Mouse (Mus musculus) WW6 (cell line): ENCODE data around the gene Srpr.

Experiments
- DNase-seq: peaks from one replicate; pipeline ENCODE4 v3.0.0-alpha.2; 2013; ENCODE audit warnings: low read depth, low spot score

Srpr gene

DNA sequence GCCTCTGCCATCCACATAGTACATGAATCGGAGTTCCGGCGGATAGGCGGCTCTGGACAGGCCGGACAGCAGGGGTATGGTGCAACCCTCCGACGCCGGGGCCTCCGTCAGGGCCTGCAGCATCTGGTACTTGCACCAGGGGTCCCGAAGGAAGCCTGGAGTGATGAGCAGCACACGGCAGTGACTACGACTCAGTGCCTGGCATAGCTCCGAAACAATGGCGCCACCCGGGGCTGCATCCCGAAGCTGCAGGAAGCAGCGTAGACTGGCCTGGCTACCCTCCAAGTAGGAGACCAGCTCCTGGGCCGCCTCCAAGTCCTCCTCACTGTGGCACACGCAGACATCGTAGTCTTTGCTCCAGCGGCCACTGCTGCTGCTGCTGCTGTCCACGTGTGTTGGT is 11.3 kb upstream of the Srpr start:
- no peak for DNase-seq

DNA sequence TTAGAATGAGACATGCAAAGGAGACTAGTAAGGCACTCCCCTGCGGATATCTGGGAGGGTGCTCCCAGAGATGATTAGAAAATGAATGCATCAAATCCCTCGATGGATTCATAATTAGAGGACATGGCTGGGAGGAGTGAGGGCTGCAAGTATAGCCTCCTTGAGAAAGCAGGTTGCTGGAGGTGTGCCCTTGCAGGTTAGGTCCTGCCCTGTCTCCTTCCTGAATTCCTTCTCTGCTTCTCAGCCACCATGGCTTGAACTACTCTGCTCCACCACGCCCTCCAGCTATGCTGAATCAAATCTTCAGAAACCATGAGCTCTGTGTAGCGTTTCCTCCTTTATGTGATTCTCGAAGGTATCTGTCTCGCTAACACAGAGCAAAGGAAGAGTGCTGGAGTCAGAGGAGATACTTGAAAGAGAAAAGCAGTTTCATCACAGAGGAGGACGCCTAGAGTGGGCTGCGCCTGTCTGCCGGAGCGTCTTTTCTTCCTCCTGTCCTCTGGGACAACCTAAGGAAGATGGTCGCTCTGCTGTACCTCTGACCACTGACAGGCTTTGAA is 6.9 kb upstream of the Srpr start:
- DNase-seq = no peak

DNA sequence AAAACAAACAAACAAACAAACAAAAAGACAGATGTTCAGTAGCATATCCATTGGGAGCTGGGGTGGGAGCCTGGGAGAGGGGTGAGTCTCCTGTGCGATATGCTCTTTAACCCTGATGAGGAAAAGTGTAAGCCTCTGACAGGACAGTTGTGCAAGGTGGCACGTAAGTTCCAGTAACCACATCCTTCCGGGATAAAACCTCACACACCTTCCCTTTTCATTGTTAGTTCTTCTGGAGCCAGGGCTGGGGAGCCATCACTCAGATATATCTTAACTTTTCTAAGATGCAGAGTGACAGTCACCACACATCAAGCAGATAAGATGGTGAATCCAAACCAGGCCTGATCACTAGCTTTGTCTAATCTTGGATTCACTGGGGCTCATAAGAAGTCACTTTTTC is 5.9 kb upstream of the Srpr start:
- no peak for DNase-seq

DNA sequence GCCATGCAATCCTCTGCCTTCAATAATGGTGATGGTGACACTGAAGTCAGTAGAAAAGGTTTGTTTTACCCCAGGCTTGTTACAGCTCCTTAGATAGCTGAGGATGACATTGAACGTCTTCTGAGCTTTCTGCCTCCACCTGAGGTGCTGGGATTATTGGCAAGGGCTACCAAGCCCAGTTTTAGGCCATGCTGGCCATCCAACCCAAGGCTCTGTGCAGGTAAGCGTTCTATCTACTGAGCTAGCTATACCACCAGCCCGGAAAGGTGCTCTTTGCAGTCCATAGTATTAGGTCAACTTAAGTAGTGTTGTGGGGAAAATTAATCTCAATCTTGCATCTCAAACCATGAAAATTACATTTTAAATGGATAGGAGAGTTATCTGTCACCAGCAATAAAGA is 2.4 kb upstream of the Srpr start:
- no peak for DNase-seq

DNA sequence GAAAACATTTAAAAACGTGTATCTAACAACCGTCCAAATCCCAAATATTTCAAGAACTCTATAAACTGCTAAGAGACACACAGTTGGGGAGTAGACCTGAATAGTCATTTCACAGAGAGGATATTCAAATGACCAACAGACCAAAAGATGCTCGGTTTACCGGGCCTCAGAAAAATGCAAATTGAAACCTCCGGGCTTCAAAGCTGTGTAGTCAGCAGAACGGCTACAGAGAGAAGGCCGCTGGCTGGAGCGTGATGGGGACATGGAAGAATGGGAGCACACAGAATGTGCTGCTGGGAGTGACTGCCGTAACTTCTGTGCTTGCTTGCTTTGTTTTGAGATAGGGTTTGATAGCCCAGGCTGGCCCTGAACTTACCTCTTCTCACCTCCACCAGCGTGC is 1.6 kb upstream of the Srpr start:
- no peak for DNase-seq

DNA sequence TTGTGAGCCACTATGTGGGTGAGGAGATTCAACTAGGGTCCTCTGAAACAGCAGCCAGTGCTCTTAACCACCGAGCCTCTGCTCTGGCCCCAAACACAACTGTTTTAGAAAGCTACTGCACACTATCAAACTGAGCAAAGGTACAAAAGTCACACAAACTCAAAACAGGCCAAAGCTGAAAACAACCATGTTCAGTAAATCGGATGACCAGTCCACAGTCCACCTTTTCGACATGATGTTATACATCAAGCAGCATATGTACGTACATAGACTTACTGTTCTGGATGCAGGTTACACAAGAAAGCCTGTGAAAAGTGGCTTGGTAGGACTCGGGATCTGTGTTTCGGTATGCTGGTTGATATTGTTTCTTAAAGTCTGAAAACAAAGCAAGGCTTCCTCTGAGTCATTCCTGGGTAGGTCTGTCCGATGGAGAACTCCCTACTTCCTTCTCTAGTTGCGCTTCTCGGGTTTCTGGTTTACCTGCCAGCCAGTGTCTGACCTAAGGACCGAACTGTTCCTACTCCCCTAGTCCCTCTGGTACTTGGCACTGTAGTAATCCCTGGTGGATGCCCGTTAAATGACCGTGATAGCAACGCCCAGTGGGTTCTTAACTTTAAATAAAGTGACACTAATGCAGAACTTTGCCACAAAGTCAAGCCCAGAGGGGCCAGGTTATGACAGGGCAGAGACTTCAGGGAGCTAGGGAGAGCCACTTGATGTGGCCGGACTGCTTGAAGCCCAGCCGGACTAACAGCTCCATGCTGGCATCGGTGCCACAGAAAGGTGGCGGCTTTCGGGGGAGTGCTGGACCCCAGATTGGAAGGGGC is 817 bp upstream of the Srpr start:
- no peak for DNase-seq

DNA sequence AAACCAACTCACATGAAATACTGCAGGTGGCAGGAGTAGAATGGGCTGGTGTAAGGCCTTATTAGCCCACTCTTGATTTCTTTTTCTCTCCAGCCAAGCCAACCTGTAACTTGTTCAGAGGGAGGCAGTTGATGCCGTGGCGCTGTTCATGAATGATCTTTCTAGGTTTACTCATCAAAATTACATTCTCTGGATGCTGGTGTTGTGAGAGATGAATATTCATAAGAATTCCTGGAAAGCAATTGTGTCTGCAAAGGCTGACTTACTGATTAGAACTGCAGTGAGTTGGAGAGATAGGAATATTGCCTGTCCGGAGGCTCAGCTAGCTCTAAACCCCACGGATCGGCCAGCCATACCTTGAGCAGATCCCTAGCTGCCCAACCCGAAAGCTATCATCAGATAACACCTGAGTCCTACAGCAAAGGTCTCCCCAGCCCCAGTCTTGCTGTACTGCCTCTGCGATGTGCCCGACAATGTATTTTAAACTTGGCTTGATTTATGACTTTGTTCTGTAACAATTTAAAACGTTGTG is 620 bp downstream of the Srpr start:
- DNase-seq = no peak

DNA sequence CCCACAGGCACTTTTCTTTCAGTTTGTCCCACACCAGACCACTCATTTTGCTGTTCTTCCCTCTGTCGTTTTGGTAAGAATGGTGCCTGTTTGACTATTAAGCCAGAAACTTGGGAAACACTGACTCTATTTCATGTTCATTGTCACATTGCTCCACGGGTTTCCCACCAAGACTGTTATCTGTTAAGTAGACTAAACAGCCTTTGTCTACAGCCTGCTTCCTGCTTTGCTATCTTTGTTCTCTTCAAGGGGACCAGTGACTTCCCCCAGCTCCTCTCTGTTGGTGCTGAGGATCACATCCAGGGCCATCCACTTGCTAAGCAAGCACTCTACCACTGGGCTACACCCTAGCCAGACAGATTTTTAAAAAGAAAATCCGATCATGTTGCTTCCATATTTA is 3.6 kb downstream of the Srpr start:
- DNase-seq = no peak

DNA sequence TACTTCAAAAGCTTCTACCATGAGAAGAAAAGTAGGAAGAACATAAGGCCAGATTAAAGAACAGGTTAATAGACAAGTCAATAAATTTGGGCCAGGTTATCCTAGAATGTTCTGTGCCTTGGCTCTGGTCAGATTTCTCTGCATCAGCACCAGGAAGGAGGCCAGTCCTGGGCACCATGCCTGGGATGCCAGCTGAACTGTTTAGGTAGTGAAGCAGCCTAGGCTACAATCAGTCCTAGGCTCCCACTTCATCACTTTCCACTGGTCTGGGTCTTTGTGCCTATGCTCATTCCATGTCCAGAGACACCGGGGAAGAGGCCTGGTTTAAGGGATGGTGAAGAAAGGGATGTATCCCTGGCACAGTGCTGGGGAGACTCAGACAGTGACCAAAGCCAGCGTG is 4.4 kb downstream of the Srpr start:
- DNase-seq = no peak

DNA sequence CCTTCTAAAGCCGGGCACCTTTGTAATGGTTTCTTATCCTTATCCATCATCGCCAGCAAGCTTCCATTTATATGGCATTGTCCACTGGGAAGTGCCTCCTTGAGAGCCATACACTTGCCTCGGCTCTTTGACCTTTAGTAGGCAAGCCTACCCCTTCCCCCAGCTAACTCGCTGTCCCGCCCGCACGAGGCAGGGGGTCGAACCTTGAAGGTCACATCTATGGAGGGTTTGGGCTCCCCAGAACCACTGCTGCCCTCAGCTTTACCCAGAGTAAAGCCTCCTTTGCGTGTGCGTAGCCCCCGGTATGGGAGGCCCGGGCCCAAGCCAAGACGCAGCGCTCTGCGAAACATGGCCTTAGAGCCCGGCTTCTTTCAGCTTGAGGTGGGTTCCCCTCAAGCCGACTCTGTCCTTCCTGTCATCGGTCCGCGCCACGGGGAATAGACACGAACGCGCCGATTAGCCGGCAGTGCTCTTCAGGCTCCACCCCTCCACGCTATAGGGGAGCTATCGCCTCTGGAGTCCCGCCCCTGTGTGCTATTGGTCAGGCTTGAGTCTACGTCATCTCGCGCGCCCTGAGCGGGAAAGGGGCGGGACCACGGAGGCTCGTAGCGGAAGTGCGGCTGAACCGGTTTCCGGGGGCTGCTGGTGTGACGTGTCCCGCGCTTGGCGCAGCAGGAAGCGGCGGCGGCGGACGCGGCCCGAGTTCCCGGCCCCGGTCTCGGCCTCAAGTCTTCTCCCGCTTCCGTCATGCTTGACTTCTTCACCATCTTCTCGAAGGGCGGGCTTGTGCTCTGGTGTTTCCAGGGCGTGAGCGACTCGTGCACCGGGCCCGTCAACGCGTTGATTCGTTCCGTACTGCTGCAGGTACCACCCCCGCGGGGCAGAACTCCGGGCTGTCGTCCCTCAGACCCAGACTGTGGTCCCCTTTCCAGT is 10.8 kb downstream of the Srpr start, which contains the start of gene Foxred1:
TSS of gene Foxred1 (minus strand) at position 514 of the 933 bp plus-strand sequence.
- DNase-seq = peak; percentile 97

DNA sequence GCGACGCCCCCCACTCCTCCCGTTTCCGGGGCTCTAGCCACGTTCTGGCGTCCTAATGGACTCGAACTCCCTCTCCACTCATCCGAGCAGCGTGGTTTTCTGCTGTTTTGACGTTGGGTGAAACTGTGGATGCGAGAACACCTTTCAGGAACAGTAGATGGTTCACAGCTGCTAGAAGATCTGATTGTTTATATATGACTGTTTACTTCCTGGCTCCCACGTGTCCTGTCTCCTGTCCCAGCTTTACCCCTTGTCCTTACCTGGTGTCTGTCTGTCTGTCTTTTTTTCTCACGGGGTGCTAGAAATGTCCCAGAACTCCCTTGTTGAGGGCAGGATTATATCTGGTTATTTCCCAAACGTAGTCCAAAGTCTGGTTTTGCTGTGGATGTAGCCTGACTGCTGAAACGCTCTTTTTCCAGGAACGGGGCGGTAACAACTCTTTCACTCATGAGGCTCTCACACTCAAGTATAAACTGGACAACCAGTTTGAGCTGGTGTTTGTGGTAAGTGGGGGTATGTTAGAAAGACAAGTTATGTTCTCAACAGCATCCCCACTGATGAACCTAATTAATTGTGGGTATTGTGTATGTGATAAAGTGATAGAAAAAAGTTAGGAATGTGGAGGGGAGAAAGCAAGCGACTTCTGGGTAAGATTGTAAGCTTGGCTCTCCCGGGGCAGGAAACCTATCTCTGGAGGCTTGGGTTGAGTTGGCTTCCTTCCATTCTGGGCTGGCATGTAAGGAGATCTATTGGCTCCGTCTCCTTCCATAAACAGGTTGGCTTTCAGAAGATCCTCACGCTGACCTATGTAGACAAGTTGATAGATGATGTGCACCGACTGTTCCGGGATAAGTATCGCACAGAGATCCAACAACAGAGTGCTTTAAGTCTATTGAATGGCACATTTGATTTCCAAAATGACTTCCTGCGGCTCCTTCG is 11.9 kb downstream of the Srpr start:
- no peak for DNase-seq

DNA sequence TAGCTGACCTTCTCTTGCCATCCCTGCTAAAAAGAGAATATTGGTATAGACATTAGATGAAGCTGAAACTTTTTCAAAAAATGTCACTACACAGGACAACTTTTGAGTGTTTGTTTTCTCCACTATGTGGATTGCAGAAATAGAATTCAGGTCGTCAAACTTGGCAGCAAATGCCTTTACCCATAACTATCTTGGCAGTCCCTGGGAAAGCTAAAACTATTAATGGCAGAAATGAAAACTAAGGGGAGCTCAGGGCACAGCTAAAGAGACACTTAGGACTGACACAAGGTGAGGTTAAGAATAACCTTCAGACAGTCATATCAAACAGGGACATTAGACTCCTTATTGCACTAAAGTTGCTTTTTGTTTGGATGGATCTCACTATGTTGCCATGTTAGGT is 18.0 kb downstream of the Srpr start:
- DNase-seq = no peak

DNA sequence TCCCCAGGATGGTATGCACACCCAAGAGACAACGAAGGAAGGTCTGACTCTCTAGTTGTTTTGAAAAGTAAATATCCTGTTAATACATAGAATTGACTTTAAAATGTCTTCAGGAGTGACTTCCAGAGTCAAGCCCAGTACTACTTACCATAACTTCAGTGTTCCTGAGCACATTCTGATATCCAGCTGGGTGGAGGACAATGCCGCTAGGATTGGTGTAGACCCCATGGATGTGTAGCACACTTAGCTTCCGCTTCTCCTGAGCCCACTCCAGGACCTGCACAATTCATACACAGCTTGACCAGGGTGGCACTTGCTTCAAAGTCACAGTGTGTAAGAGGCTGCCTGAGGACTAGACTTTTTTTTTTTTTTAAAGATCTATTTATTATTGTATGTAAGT is 23.5 kb downstream of the Srpr start:
- no peak for DNase-seq

DNA sequence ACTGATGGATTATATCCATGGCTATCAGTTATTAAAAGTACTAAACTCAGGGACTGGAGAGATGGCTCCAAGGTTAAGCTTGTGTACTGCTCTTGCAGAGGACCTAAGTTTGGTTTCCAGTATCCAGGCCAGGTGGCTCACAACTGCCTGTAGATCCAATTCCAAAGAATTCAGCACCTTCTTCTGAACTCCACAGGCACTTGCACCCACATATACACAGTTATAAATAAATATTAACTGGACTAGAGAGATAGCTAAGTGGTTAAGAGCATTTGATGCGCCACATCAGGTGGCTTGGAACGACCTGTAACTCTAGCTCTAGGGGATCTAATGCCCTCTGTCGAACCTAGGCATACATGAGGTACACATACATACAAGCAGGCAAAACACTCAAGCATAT is 28.7 kb downstream of the Srpr start:
- DNase-seq = no peak

DNA sequence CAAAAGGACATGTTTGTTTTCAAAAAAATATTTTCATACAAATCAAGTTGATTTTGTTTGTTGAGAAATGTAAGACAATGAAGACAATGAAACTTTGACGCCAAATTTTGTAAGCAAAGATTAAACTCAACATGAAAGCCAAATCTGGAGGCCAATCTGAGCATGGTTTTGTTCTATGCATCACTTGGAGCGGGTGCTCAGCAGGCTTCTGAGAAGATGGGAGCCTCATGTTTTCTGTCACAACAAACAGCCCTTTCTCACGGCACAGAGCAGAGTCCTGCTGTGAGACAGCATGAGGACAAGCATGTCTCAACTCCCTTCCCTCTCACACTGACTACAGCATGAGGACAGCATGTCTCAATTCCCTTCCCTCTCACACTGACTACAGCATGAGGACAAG is 36.0 kb downstream of the Srpr start:
- no peak for DNase-seq

DNA sequence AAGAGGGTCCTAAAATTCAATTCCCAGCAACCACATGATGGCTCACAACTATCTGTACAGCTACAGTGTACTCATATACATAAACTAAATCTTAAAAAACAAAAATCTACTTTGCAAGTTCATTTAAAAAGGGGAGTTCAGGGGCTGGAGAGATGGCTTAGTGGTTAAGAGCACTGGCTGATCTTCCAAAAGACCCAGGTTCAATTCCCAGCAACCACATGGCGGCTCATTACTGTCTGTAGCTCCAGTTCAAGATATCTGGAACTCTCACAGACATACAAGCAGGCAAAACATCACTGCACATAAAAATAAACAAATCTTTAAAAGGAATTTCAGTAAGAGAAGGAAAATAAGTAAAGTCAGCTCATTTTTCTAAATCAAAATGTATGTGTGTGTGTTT is 38.4 kb downstream of the Srpr start:
- DNase-seq = no peak

DNA sequence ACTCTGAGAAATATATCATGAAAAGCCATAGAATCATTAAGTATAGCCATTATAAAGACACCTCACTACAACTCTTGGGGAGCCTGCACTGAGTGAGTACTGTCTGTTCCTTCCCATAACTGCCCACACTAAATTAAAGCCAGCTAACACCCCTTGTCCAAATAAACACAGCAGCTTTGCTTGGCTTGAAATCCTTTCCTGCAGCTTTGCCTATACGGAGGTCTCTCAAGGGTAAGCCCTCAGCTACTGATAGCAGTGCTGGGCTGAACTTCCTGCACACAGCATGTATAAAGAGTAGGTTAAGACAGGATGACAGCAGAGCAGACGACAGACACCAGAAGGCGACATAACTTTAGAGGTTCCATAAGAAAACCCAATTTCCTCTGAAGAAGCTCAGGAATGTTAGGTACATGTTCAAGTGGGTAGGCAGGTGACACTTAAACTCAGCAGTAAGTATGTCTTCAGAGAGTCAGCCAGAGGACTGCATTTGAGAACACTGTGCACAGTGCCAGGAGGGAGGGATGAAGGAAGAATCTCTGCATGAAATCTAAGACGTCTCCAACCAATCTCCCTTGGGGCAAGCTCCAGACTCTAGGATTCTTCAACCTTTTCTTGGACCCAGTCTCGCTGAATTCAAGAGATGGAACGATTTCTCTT is 39.1 kb downstream of the Srpr start:
- no peak for DNase-seq

DNA sequence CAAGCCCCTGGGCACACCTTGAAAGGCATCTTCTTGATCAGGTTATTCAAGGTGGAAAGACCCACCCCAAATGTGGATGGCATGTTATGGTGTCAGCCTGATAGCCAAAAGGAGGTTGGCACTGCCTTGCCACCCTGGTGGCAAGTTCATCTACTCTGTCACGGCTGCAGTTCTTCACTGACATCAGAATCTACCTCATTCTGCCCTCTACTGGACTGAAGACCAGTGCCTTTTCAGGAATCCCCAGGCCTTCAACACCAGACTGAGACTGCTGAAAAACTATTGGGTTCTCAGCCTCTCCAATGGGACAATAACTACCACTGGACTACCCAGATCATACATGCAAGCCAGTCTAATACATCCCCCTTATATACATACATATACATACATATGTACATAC is 39.8 kb downstream of the Srpr start:
- no peak for DNase-seq

DNA sequence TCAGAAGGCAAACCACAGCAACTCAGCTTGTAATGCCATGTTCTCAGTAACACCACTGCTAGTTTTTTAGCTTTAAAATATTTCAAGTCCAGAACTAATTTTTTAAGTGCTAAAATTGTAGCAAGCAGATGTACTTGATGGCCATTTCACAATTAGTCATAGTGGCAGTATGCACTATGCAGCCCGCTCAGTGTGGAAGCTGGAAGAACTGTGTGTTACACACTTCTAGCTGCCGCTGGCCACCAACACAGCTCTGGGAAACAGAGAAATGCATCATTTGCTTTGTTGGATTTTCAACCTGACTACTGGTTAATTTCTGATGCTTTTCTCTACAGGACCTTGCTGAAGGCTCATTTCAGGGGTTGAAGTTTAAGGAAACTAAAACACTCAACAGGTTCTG is 47.4 kb downstream of the Srpr start:
- DNase-seq = no peak

DNA sequence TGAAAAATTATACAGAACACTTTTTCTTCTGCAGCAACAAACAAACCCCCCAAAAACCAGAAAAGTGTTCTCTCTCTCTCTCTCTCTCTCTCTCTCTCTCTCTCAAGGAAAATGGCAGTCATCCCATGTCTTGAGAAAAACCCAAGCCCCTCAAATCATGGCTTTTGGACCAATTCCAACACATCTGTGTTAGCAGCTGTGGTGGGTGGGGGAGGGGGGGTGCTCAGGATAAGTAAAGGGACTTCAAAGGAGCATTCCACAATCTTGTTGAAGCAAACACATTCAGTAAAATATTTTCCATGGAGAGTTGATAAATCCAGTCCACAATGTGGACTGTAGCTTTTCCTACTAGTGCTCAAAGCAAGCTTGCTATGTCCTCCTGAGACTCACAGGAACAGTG is 49.5 kb downstream of the Srpr start:
- DNase-seq = no peak

DNA sequence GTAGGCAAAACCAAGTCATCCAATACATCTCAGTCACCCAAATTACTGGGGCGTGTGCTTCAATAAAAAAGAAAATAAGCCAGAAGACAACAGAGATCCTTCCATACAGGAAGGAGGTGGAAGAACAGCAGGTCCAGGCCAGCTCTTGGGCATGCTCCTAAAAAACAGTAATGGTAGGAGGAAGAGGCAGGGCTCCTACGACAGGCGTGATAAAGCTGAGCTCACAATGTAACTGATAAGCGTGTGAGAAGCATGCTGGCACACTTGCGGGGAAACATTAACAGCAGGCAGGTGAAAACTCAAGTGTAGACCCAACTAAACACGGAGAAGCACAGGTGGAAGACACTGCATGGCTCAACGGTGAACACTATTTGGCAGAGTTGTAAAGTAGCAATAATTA is 57.4 kb downstream of the Srpr start:
- DNase-seq = no peak
